Mouse (Mus musculus) retina, adult 2 months (tissue): Measurements from ENCODE around the gene Mrpl12.

Experiments
- DNase-seq: peaks from one replicate; pipeline ENCODE4 v3.0.0-alpha.2; 2012; ENCODE audit warnings: low read depth, low spot score

The Mrpl12 gene

DNA sequence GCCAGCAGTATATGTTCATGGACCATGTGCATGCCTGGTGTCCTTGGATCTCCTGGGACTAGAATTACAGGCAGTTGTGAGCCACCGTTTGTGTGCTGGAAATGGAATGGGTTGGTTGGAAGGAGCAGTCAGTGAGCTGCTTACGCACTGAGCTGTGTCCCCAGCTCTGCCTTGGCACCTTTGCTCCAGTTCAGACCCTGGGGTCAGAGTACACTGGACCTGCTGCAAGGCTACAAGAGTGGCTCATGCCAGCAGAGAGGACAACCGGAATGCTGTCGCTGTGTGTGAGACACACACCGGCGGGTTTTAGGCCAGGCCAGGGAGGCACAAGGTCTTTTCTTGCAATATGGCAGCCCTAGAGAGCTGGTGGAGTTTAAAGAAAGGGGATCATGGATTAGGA is 12.4 kb upstream of the Mrpl12 start:
- DNase-seq = no peak

DNA sequence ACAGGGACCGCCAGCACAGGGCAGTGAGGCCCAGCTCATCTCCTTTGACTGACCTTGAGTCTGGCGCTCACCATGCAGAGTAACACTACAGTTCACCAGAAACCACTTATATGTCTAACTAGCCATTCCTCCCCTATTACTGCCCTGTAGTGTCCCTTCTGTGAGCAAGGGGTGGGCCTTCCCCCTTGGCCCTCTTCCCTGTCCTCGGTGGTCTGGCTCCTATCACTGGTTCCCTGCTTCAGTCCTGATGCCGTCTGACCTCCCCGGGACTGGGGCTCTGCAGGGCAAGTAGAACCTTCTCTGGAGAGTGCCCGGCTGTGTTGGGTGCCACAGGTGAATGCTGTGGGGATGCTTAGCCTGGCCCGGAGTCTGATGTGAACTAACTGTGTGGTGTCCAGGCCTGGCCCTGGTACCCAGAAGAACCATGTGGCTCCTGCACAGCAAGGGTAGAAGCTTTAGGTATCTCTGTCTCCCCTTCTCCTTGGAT is 922 bp upstream of the Mrpl12 start:
- no peak for DNase-seq

DNA sequence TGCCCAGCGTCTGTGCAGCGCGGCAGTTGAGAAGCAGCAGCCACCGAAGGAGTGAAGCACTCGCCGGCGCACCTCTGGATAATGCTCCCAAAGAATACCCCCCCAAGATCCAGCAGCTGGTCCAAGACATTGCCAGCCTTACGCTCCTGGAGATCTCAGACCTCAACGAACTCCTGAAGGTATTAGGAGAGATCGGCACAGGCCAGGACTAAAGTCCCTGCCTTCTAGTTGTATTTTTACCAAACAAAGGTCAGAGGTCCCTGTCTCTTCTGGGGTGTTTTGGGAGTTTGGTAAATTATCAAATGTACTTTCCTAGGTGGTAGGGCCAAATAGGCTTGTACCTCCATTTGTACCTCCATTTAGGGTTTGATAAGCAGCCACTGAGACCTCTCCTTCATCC is 838 bp downstream of the Mrpl12 start:
- DNase-seq = no peak

DNA sequence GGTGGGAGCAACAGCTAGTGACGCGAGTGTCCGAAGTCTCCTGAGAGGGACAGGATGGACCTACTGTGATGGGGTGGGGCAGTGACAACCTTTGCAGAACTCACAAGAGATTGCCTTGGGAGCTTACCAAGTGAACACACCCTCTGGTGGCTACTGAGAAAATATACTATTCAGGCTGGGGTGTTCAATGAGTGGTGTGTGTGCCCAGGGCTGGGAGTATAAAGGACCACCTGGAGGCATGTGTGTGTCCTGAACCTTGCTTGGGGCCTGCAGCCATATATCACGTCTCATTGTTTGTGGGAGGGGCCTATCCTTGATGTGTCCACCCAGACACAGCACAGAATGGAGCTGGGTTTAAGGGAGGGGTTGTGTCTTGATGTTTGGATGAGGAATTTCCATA is 4.1 kb downstream of the Mrpl12 start:
- no peak for DNase-seq

DNA sequence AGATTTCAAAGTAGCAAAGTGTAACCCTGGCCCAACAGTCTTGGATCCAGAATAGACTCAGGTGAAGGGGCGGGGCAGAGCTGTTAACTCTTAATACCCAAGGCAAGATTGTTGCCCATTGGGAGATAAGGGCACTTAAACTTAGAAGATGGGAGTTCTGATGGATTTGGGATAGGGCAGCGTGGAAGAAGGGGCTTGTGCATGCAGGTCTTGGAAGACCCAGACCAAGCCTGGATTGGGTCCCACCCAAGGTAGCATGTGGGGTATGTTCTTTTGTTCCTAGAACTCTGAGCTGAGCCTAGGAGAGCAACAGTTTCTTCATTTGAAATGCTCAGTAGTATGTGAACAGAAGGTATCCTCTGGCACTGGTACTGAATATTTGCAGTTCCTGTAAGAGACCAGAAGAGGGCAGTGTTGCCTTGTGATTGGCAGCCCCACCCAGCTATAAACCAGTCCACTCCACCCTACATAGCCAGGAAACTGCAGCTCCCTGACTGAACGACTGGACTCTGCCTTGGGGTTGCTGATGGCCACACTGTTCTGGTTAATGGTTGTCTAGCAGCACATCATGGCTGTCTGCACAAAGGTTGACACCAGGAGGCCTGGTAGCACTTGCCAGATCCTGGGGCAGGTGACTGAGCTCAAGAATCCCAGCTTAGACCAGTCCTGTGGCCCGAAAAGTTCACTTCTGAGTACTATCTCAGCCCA is 4.8 kb downstream of the Mrpl12 start:
- DNase-seq = peak; percentile 69

DNA sequence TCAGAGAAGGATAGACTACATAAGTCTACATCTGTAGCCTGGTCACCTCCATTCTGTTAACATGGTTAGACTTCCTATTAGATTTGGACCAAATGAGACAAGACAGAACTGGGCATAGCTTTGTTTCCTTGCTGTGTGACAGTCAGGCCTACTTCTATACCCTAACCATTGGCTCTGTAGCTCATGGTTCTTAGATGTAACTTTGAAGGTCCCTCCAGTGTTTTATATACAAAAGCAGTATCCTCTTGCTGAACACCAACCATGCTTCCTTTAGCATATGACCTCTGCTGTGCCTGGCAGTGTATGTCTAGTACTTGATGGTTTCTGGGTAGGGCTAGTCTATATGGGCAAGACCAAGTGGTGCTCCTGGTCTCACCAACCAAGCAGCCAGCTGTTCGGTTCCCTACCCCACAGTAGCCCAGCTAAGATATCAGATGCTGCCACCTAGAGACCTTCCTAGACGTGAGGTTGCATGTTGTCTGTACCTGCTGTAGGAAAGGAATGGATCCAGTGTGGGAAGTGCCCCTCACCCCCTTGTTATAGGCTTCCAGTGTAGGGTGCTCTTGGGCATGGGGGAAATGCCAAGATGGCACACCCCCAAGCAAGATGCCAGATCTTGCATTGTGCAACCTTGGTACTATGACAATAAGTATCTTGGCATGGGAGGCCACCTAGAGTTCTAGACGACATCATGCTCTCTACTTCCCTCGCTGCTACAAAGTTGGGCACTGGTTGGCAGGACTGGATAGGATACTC is 6.1 kb downstream of the Mrpl12 start:
- no peak for DNase-seq

DNA sequence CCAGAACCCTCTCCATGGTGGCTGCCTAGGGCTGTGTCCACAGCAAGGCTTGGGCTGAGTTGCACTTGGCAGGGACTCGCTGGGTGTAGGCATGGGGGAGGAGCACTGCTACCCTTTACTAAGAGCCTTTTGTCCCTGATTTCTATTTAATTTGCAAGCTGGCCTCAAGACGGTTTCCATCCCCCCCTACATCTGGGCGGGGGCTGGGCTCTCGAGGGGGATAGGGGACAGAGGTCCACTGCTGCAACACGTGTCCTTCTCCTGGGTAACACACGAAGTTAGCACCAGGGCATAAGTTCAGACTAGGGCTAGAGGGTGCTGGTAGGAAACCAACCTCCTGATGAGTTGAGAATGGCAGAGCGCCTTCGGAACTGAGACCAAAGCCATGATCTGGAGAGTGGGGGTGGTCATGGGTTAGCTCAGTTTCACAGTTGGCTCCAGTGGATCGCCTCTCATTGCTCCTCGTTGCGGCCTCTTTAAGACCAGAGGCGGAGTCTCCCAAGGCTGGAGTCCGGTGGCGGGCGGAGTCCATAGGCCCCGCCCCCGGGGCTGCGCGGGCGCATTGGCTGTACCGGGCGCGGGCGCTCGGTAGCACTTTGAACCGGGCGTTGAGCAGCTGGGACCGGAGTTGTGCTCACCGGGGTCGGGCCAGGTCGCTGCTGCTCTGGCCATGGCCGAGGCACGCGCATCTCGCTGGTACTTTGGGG is 7.1 kb downstream of the Mrpl12 start, which contains the start of gene Slc25a10:
Gene Slc25a10, plus strand, starts transcription at position 524 of the 707 bp plus-strand sequence.
- peak; percentile 65 for DNase-seq

DNA sequence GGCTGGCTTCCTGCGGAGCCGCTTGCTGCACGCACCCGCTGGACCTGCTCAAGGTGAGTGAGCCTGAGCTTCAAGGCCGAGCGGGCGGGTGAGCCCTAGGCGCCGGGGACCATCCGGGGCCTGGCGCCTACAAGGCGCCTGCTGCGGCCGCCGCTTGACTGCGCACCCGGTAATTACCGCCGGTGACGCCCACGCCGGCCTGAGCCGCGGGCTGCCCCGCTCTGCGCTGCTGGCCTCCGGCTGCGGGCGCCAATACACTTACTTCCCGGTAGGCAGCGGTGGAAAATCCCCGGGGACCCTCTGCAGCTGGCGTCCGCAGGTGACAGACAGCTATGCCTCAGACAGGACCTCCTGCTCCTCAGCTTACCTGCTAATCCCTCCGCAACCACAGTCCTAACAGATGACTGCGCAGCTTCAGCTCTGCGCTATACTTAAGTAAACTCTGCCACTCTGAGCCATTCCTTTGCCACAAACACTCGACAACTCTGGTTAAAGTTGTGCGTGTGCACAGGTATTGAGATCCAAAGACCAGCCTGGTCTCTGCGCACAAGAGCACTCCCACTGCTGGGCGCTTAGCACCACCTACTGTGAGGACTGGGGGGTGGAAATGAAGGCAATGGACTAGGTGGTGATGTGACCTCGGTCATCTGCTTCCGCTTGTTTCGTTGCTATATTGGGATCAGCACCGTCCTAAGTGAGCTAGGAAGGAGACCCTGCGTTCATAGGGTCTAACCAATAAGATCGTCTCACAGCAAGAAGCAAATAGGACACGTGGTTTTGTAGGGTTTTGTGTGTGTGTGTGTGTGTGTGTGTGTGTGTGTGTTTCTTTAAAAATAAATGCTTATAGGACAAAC is 7.8 kb downstream of the Mrpl12 start:
- DNase-seq = no peak

DNA sequence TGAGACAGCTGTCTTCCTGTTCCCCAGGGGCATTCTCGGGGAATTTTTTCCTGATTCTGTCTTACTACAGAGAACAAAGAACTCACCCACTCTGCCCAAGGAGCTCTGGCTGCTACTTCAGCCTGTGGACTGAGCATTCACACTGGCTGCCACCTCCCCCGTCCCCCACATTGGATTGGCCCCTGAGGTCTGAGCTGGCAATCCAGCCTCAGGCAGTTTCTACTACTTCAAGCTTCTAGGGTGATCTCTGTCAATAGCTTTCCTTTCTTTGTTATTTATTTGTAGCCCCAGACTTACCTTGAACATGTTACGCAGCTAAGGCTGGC is 8.4 kb downstream of the Mrpl12 start:
- no peak for DNase-seq

DNA sequence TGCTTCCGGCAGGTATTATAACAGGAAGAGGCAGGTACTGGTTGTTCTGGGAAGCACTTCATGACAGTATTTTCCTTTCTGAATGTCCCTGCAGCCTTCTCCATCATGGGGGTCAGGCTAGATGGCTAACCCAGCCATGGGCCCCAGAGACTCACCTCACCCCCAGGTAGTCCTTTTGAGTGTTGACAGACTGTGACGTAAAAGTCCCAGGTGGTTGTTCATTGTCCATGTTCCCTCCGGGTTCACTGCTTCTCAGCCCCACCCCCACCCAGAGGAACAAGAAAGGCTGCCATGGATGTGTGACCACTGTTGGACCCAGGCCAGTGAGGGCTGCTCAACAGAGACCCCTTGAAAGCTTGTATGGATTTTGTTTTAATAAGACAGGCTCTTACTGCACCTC is 8.9 kb downstream of the Mrpl12 start:
- no peak for DNase-seq

DNA sequence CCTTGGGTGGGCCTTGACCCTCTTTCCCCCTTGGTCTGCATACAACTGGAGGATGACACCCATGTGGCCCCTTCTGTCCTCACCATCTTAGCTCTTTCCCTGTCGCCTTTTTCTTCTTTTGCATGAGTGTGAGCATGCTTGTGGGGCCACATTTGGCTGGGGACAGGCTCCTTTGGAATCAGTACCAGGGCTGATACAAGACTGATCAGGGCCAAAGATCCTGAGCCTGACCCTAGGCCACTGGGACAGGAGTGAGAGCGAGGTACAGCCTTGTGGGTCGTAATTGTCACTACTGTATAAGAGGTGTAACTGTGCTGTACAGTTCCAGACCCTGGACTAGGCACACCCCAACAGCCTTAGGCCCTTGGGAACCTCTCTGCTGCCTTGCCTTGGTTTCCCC is 9.5 kb downstream of the Mrpl12 start:
- no peak for DNase-seq

DNA sequence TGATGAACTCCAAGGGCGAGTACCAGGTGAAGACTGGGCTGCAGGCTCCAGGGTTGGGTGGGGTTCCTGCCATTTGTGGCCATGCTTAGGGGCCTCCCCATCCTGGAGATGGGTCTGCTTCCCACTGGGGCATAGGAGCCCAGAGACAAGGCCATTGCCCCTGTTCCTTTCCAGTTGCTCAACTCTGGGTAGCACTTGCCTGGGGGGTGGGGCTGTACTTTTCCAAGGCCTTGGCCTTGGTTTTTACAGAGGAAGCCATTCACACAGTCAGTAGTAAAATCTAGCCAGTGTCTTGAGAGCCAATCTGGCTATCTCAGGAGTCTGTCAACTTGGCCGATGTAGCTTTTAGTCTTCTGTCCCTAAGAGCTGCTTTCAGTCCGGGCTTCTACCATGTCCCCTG is 13.0 kb downstream of the Mrpl12 start:
- DNase-seq = no peak

DNA sequence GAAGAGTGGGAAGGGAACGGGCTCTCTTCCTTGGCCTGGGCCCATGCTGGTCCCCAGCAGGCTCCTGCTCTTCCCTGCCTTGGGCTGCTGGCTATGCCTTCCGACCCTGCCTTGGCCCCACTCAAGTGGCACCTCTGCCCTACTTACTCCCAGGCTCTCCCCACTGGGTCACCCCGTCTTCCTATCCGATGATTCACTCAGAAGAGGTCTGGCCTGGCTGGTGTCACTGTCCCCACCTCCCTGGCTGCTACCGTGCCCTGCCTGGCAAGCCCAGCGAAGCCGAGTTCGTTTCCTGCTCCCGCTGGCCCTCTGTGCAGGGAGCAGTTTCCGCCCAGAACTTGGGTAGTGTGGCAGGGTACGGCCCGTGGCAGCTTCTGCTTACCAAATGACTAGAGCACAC is 13.8 kb downstream of the Mrpl12 start:
- no peak for DNase-seq

DNA sequence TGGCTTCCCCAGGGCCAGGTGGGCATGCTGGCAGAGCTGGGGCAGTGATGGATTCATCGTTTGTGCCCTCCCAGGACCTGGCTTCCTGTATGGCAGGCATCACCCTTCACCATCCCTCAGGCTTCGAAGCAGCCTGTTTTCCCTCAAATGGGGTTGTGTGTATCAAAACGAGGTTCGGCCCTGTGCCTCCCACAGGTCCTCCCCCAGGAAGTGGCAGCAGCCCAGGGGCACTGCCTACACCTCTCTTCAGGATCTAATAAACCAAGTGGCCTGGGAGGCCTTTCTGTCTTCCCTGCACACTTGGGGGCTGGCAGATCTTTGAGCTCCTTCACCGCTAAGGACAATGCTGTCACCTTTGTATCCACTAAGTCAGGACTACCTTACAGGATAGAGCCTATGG is 14.5 kb downstream of the Mrpl12 start:
- no peak for DNase-seq

DNA sequence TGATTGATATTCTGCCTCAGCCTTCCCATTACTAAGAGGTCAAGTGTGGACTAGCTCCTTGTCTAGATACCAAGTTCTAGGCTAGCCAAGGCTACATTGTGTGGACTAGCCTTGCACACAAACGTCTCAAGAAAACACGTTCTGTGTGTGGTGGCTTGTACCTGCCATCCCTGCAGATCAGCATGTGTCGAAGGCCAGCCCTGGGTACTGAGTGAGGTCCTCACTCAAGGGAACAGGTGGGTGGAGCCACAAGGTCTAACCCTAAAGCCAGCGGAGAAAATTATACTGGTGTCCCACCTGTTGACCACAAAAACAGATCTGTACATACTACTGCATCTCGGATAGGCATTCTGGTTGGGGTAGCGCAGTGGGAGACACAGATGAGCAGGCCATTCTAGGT is 15.5 kb downstream of the Mrpl12 start:
- DNase-seq = no peak

DNA sequence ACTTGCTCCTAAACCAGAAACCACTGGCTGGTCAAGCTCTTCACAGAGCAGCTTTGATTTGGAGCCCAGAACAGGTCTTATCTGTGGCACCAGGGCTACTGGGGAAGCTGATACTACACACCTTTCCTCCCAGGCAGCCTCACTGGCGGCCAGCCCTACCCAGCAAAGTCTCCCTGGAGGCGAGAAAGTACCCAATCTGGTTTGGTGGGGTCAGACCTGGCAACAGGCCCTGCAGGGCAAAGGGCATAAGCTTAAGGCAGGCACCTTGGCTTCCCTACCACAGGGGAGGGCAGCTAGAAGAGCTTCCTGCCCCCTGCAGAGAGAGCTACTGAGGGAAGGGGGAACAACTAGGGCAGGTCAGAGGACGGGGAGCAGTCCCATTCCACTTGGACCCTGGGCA is 15.9 kb downstream of the Mrpl12 start:
- DNase-seq = no peak

DNA sequence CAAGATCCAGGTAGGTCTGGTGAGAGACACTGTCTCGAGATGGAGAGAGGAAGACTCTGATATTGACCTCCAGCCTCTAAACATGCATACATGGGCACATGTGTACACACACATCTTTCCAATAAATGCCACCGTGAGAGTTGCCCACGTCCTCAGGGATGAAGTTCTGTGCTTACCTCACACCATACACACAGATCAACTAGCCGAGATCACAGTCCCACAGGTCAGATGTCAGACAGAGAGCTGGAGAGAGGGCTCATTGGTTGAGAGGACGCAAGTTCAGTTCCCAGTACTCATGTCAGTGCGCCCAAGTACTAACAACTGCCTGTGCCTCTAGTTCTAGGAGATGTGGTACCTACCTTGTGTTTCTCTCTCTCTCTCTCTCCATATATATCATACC is 16.6 kb downstream of the Mrpl12 start:
- no peak for DNase-seq

DNA sequence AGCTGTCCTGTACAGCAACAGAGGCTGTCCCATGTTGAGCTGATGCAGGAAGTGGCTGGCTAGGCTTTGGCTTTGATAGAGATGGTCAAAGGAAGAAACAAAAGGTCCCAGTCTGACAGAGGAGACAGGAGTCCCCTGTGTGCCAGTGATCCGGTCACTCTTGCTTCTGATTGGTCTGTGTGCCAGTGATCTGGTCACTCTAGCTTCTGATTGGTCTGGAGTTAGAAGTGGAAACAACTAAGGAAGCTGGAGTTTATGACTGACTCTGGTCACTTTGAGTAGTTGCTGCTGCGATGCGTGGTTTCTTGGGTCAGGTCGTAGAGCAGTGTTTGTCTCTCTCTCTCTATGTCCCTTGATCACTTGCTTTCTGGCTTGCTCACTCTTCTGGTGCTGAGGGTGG is 17.3 kb downstream of the Mrpl12 start:
- no peak for DNase-seq

DNA sequence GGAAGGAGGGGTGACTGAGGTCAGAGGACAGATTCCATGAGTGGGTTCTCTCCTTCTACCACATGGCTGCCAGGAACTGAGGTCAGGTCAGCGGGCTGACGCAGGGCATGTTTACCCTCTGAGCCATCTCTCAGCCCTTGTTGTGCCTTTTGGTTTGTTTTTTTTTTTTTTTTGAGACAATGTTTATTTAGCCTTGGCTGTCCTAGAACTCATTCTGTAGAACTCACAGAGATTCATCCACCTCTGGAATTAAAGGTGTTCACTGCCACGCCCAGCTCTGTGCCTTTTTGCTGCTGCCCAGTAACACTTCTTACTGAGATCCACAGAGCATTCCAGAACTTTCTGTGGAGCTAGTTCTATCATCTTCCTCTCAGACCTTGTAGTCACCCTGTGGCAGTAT is 21.2 kb downstream of the Mrpl12 start:
- DNase-seq = no peak

DNA sequence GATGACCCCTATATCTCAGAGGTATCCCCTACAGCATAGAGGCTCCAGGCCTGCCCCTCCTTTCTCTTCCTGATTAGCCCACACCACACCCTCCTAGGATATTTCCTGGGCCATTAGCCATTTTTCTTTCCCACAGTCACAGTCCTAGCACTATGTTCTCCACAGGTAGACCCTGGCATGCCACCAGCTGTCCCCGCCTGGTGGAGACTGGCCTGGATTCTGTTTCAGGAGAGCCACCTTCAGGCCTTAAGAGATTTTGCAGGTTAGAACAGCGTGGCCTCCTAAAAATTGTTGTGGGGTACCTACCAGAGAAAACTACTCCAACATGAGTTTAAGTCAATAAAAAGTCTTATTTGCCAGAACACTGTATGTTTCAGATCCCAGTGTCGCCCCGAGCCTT is 22.5 kb downstream of the Mrpl12 start:
- no peak for DNase-seq

DNA sequence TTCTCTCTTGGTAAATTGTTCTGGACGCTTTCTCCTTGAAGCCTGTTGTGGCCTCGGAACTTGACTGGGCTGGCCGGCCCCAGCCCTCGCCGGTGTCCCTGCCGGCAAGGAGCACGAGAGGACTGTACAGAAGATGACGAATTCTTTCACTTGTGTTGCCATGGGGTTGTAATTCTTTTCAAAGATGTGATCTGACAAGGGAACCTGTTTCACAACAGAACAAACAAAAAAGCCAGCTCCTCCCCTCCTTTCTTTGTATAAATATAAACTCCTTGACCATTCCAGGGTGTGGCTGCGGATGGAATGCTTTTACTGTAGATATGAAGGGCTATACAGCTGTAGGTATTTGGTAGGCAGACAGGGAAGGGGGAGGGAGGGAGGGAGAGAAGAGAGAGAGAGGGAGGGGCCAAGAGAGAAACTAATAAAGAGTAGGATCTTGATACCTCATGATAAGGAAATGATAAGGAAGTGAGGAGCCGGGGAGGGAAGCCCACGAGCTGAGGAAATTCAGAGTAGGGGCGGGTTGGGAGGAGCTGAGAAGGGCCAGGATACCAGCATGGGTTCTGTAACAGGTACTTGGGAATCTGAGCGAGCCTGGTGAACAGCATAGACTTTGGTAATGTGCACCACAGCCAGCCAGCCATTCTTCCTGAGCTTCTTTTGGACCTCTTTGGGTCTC is 23.3 kb downstream of the Mrpl12 start:
- no peak for DNase-seq
